Mouse (Mus musculus) adipocyte (in vitro differentiated cells): ENCODE data around the gene Cbx8.

ENCODE experiments used
- DNase-seq: peaks from one replicate; pipeline ENCODE4 v3.0.0-alpha.2; 2016; ENCODE audit warnings: low spot score

Cbx8 gene

GRCm38 (mm10) chr11:119078691-119079444, 38.1 kb upstream of the Cbx8 start:
- DNase-seq = peak; percentile 83

GRCm38 (mm10) chr11:119077755-119078154, 37.0 kb upstream of the Cbx8 start:
- no peak for DNase-seq

- DNase-seq = no peak
Observed at GRCm38 (mm10) chr11:119075805-119076204, 35.0 kb upstream of the Cbx8 start.

GRCm38 (mm10) chr11:119073876-119074433, 33.2 kb upstream of the Cbx8 start:
- DNase-seq = no peak

GRCm38 (mm10) chr11:119072986-119073385, 32.2 kb upstream of the Cbx8 start:
- no peak for DNase-seq

GRCm38 (mm10) chr11:119072239-119072638, 31.5 kb upstream of the Cbx8 start:
- no peak for DNase-seq

- DNase-seq = no peak
Observed at GRCm38 (mm10) chr11:119066841-119067240, 26.1 kb upstream of the Cbx8 start.

GRCm38 (mm10) chr11:119059256-119059655, 18.5 kb upstream of the Cbx8 start:
- no peak for DNase-seq

- no peak for DNase-seq
Observed at GRCm38 (mm10) chr11:119058041-119058995, 17.5 kb upstream of the Cbx8 start.

- no peak for DNase-seq
Observed at GRCm38 (mm10) chr11:119057291-119057690, 16.5 kb upstream of the Cbx8 start.

- no peak for DNase-seq
Observed at GRCm38 (mm10) chr11:119056301-119057211, 15.8 kb upstream of the Cbx8 start.

GRCm38 (mm10) chr11:119055571-119056131, 14.9 kb upstream of the Cbx8 start:
- DNase-seq = no peak

- DNase-seq = no peak
Observed at GRCm38 (mm10) chr11:119054351-119055345, 13.9 kb upstream of the Cbx8 start.

- DNase-seq = no peak
Observed at GRCm38 (mm10) chr11:119053738-119054350, 13.1 kb upstream of the Cbx8 start.

GRCm38 (mm10) chr11:119053257-119053670, 12.5 kb upstream of the Cbx8 start:
- DNase-seq = peak; percentile 67

GRCm38 (mm10) chr11:119052661-119053256, 12.0 kb upstream of the Cbx8 start:
- peak; percentile 76 for DNase-seq

GRCm38 (mm10) chr11:119051927-119052660, 11.3 kb upstream of the Cbx8 start:
- peak; percentile 47 for DNase-seq

- DNase-seq = no peak
Observed at GRCm38 (mm10) chr11:119051426-119051825, 10.7 kb upstream of the Cbx8 start.
